Mouse (Mus musculus): Measurements from ENCODE around the gene Ccdc34. TPM values are rescaled to one million over a fixed set of nuclear protein-coding genes. Genes with fewer than 3 reads are reported as not detected.
"Not testable (repeated sequence)": the region's sequence is repeated elsewhere in the genome, so short reads cannot be mapped to it uniquely, and the experiment has no call there.

The Ccdc34 gene
- total and polyA plus RNA-seq, 3 experiments = 17.5 to 65.5 (median 33.9) TPM

DNA sequence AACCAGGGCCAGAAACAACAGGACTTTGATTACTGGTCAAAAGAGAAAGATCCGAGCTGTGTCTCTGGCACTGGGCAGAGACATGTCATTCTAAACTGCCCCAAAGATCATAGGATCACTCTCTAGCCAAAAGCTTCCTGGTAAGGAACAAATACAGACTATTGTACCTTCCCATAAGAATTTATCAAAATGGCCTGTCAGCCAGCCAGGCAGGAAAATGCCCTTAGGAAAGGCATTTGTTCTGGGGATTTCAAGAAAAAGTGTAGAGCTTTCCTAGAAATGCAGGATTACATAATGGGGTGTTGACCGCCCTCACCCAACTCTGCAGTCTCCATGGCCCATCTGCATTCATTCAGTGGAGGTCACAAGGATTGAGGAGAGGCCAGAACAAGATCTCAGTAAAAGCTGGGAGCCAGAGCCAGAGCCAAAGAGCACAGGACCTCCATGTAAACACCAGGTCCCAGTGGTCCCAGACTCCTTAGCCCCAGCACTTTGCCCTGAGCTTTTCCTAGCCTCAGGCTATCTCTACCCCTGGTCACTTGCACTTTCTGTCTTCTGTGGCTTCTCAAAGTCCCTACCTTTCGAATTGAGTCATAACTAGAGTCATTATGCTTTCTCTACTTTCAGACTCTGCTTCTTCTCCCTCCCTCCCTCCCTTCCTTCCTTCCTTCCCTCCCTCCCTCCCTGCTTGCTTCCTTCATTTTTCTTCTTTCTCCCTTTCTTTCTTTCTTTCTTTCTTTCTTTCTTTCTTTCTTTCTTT lies 115.9 kb downstream of the Ccdc34 start:
- TF ChIP-seq TAL1 (conservative IDR thresholded peaks at IDR 0.05; ENCODE audit: low read depth, low read length) = no peak
- TF ChIP-seq POLR2AphosphoS5 (IDR thresholded peaks at IDR 0.05; ENCODE audit: insufficient replicate concordance, low read depth, low read length) = no peak
- TF ChIP-seq CTCF (IDR thresholded peaks at IDR 0.05; ENCODE audit: low read depth, low read length) = no peak
- TF ChIP-seq GATA1 (IDR thresholded peaks at IDR 0.05; ENCODE audit: borderline replicate concordance, low read length) = no peak
- TF ChIP-seq GATA2 (IDR thresholded peaks at IDR 0.05; ENCODE audit: borderline replicate concordance, low read depth, low read length) = no peak
- H3K4me3 ChIP-seq (ENCODE audit: low read depth, low read length) = no peak overlapping the region
- H3K27me3 ChIP-seq (ENCODE audit: insufficient read depth, low read length) = 0 out of 2 replicates have a peak, but pooled peaks cover 2% of the 10 kb centered on the region
- H3K9me3 ChIP-seq (replicated peaks) = no peaks in the 10 kb centered on the region
- no peaks in the 10 kb centered on the region for H3K4me1 ChIP-seq (ENCODE audit: insufficient read depth, low read depth, low read length)
- DNase-seq (ENCODE audit: low spot score) (no peak), ATAC-seq (ENCODE audit: extremely low read depth, insufficient number of reproducible peaks, low FRiP score, poor library complexity, severe bottlenecking) (no peak)
- no peaks in the 10 kb centered on the region for H3K36me3 ChIP-seq (replicated peaks)

DNA sequence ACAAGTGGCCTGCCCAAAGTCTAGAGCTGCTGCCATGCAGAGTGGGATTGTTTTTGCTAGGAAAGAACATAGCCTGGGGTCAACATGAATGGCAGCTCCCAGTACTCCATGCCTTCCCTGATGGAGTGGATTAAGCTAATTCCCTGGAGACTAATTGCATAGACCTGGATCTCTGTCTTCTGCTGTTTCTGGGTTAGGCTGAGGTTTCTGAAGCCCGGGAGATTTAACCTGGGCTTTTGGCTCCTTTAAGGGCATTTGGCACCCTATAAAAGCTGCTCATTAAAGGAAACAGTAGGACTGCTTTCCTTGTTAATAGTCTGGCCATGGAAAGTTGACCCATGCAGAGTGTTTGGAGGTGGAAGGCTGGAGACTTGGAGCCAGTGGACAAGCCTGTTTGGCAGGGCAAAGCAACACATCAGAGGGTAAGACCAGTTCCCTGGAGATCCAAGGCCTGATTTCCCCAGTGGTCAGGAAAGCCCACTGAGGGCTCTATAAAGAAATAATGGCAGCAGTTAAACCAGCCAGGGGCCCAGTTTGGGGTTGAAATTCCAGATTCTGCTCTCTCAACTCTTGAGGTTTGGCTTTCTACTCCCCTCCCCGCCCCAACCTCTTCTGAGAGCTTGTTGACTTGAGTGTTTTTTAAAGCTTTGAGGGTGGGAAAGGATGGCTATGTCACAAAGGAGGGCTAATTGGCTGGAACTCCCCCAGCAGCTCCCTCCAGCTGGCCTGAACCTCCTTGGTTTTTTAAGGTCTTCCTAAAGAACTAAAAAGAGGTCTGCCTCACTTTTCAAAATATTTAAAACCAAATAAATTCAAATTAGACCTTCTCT lies 117.4 kb downstream of the Ccdc34 start:
- DNase-seq (ENCODE audit: low spot score) = no peak
- Histone ChIP-seq H3K27me3 (ENCODE audit: insufficient read depth, low read length) (0 out of 2 replicates have a peak, but pooled peaks cover 2% of the 10 kb centered on the region), H3K4me1 (ENCODE audit: insufficient read depth, low read depth, low read length) (no peaks in the 10 kb centered on the region), H3K9me3 (replicated peaks) (no peaks in the 10 kb centered on the region), H3K36me3 (replicated peaks) (no peaks in the 10 kb centered on the region), H3K4me3 (ENCODE audit: low read depth, low read length) (no peak overlapping the region)
- no peak for ATAC-seq (ENCODE audit: extremely low read depth, insufficient number of reproducible peaks, low FRiP score, poor library complexity, severe bottlenecking)
- TF ChIP-seq TAL1 (conservative IDR thresholded peaks at IDR 0.05; ENCODE audit: low read depth, low read length) = no peak

GRCm38 (mm10) chr2:110137291-110137690 lies 119.7 kb downstream of the Ccdc34 start:
- no peak for DNase-seq (ENCODE audit: low spot score)
- H3K9me3 ChIP-seq (replicated peaks) = no peaks in the 10 kb centered on the region
- TF ChIP-seq POLR2AphosphoS5 (IDR thresholded peaks at IDR 0.05; ENCODE audit: insufficient replicate concordance, low read depth, low read length) (no peak), GATA1 (IDR thresholded peaks at IDR 0.05; ENCODE audit: borderline replicate concordance, low read length) (no peak), TAL1 (conservative IDR thresholded peaks at IDR 0.05; ENCODE audit: low read depth, low read length) (no peak), GATA2 (IDR thresholded peaks at IDR 0.05; ENCODE audit: borderline replicate concordance, low read depth, low read length) (no peak), CTCF (IDR thresholded peaks at IDR 0.05; ENCODE audit: low read depth, low read length) (no peak)
- ATAC-seq (ENCODE audit: extremely low read depth, insufficient number of reproducible peaks, low FRiP score, poor library complexity, severe bottlenecking) = no peak
- H3K27me3 ChIP-seq (ENCODE audit: insufficient read depth, low read length) = 0 out of 2 replicates have a peak, but pooled peaks cover 2% of the 10 kb centered on the region
- no peak overlapping the region for H3K4me3 ChIP-seq (ENCODE audit: low read depth, low read length)
- no peaks in the 10 kb centered on the region for H3K4me1 ChIP-seq (ENCODE audit: insufficient read depth, low read depth, low read length)
- no peaks in the 10 kb centered on the region for H3K36me3 ChIP-seq (replicated peaks)

DNA sequence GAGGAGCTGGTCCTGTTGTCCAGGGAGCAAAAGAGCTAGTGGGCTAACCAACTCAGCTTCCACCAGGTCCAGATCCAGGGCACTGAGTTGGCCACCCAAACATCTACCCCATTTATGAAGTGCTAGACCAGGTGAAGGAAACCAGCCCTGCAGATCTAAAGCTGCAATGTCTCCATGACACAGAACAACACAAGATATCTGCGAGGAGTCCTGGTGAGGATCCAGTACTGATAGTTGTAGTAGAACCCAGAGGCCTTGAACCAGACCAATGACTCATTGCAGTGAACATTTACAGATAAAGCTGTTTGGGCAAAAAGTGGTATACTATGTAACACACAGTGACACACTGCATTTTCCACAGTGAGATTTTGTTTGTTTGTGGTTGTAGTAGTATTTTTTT lies 120.5 kb downstream of the Ccdc34 start:
- ATAC-seq (ENCODE audit: extremely low read depth, insufficient number of reproducible peaks, low FRiP score, poor library complexity, severe bottlenecking) (no peak), DNase-seq (ENCODE audit: low spot score) (no peak)
- Histone ChIP-seq H3K9me3 (replicated peaks) (no peaks in the 10 kb centered on the region), H3K4me3 (ENCODE audit: low read depth, low read length) (no peak overlapping the region), H3K27me3 (ENCODE audit: insufficient read depth, low read length) (0 out of 2 replicates have a peak, but pooled peaks cover 2% of the 10 kb centered on the region), H3K4me1 (ENCODE audit: insufficient read depth, low read depth, low read length) (no peaks in the 10 kb centered on the region), H3K36me3 (replicated peaks) (no peaks in the 10 kb centered on the region)
- no peak for TF ChIP-seq GATA2 (IDR thresholded peaks at IDR 0.05; ENCODE audit: borderline replicate concordance, low read depth, low read length)
- no peak for TF ChIP-seq TAL1 (conservative IDR thresholded peaks at IDR 0.05; ENCODE audit: low read depth, low read length)
- TF ChIP-seq CTCF (IDR thresholded peaks at IDR 0.05; ENCODE audit: low read depth, low read length) = no peak
- no peak for TF ChIP-seq GATA1 (IDR thresholded peaks at IDR 0.05; ENCODE audit: borderline replicate concordance, low read length)
- TF ChIP-seq POLR2AphosphoS5 (IDR thresholded peaks at IDR 0.05; ENCODE audit: insufficient replicate concordance, low read depth, low read length) = no peak

- H3K4me1 ChIP-seq (ENCODE audit: insufficient read depth, low read depth, low read length); H3K4me3 ChIP-seq (ENCODE audit: low read depth, low read length); H3K9me3 ChIP-seq (replicated peaks); ATAC-seq (ENCODE audit: extremely low read depth, insufficient number of reproducible peaks, low FRiP score, poor library complexity, severe bottlenecking); H3K36me3 ChIP-seq (replicated peaks); H3K27me3 ChIP-seq (ENCODE audit: insufficient read depth, low read length); DNase-seq (ENCODE audit: low spot score): not testable (repeated sequence)
These were observed 130.4 kb downstream of the Ccdc34 start for GRCm38 (mm10) chr2:110147980-110148379.

DNA sequence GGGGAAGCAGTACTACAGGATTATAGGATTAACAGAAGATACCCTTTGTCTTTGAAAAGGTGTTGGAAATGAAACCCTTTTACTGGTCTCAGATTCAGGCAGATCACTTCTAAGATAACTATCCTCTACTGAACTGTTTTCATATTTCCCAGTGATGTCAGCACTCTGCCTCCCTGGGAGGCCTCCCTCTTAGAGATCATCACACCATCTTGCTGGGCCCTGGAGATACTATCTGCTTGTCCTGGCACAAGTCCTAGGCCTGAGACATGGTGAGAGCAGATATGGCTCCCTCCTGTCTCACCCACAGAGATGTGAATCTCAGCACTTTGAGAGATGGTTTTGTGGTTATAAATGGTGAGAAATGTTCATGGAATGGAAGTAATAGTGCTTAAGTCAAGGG lies 131.6 kb downstream of the Ccdc34 start:
- Histone ChIP-seq H3K9me3 (replicated peaks) (no peaks in the 10 kb centered on the region), H3K4me3 (ENCODE audit: low read depth, low read length) (no peak overlapping the region), H3K4me1 (ENCODE audit: insufficient read depth, low read depth, low read length) (peaks cover 4% of the 10 kb centered on the region), H3K27me3 (ENCODE audit: insufficient read depth, low read length) (no peaks in the 10 kb centered on the region), H3K36me3 (replicated peaks) (no peaks in the 10 kb centered on the region)
- no peak for ATAC-seq (ENCODE audit: extremely low read depth, insufficient number of reproducible peaks, low FRiP score, poor library complexity, severe bottlenecking)
- no peak for DNase-seq (ENCODE audit: low spot score)
- TF ChIP-seq GATA2 (IDR thresholded peaks at IDR 0.05; ENCODE audit: borderline replicate concordance, low read depth, low read length) = no peak
- TF ChIP-seq TAL1 (conservative IDR thresholded peaks at IDR 0.05; ENCODE audit: low read depth, low read length) = no peak
- no peak for TF ChIP-seq GATA1 (IDR thresholded peaks at IDR 0.05; ENCODE audit: borderline replicate concordance, low read length)
- TF ChIP-seq CTCF (IDR thresholded peaks at IDR 0.05; ENCODE audit: low read depth, low read length) = no peak
- no peak for TF ChIP-seq POLR2AphosphoS5 (IDR thresholded peaks at IDR 0.05; ENCODE audit: insufficient replicate concordance, low read depth, low read length)

Measured in G1E (cell line).